Mouse (Mus musculus) spleen, embryonic (tissue): ENCODE measurements at regions not wholly inside any gene's neighbourhood (a gene's known extent, or its start where the extent isn't known, plus 50 kb on each side); places are given as distances from the start of the nearest gene placed in this dataset.

Experiments used
- CTCF ChIA-PET: fragments of 350-600 bp; sonication (Branson Sonifier 250); formaldehyde crosslinking; loops from one replicate; lab custom pipeline; 2022; lab: Charles Lee

GRCm38 (mm10) chr8:78877423-78877822, 56.5 kb upstream of the Lsm6 start:
- CTCF ChIA-PET, result no interaction called here

- CTCF ChIA-PET, result no interaction called here
Measured at GRCm38 (mm10) chr8:78889708-78890107, 68.8 kb upstream of the Lsm6 start.

GRCm38 (mm10) chr8:78890571-78890970, 69.6 kb upstream of the Lsm6 start:
- CTCF ChIA-PET, result no interaction called here

GRCm38 (mm10) chr8:78899887-78900286, 78.9 kb upstream of the Lsm6 start:
- CTCF ChIA-PET, result no interaction called here

GRCm38 (mm10) chr8:78903034-78903433, 82.1 kb upstream of the Lsm6 start:
- CTCF ChIA-PET, result no interaction called here

- CTCF ChIA-PET, result no interaction called here
Measured at GRCm38 (mm10) chr8:78907918-78908317, 87.0 kb upstream of the Lsm6 start.

- CTCF ChIA-PET, result no interaction called here
Measured at GRCm38 (mm10) chr8:78911288-78911873, 90.4 kb upstream of the Lsm6 start.

GRCm38 (mm10) chr8:78912470-78912869, 91.5 kb upstream of the Lsm6 start:
- CTCF ChIA-PET, result no interaction called here

GRCm38 (mm10) chr8:78913823-78914222, 92.9 kb upstream of the Lsm6 start:
- CTCF ChIA-PET, result no interaction called here

- CTCF ChIA-PET, result no interaction called here
Measured at GRCm38 (mm10) chr8:78930610-78931397, 97.4 kb upstream of the Zfp827 start.

GRCm38 (mm10) chr8:78932069-78932468, 96.2 kb upstream of the Zfp827 start:
- CTCF ChIA-PET, result no interaction called here

GRCm38 (mm10) chr8:78940049-78940448, 88.2 kb upstream of the Zfp827 start:
- CTCF ChIA-PET, result no interaction called here

- CTCF ChIA-PET, result no interaction called here
Measured at GRCm38 (mm10) chr8:78941558-78941957, 86.7 kb upstream of the Zfp827 start.

GRCm38 (mm10) chr8:78944367-78944766, 83.9 kb upstream of the Zfp827 start:
- CTCF ChIA-PET, result no interaction called here

GRCm38 (mm10) chr8:78945607-78946006, 82.6 kb upstream of the Zfp827 start:
- CTCF ChIA-PET, result no interaction called here

- CTCF ChIA-PET, result no interaction called here
Measured at GRCm38 (mm10) chr8:78946085-78946484, 82.2 kb upstream of the Zfp827 start.

GRCm38 (mm10) chr8:78975034-78975433, 53.2 kb upstream of the Zfp827 start:
- CTCF ChIA-PET, result interaction anchor here (0.5 kb wide), 1 partner anchor 11 kb away, joined by 4 read pairs; no protein-coding TSS in a partner anchor
